In the genomic region with DNA sequence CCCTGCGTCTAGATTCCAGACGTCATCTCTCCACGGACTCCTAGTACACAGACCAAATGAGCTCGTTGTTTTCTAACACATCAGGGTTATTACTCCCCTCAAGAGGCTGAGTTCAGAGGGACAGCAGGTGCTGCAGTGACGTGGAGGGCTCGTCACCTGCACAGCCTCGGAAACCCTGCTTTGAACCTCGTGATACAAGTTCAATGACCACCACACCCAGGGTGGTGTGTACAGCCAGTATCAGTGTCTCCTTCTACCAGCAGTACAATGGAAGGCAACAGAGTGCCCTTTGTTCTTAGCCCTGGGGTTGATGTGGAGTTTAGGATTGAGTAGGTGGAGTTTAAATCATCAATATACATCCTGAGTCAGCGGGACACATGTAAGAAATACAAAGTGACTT, we compare ENCODE assay signal across 21 mouse cellular contexts.
"Had no signal": no experiment of that assay in that cellular context is flagged by ENCODE, and none has a peak within 500 bp of the region (broad histone marks: within the 10 kb centered on the region; RNA-seq: fewer than 3 reads in every experiment).

No protein-coding gene starts in this region.

- H3K4me2 ChIP-seq: limb, embryonic 13.5 days; liver, embryonic 13.5 days; midbrain, embryonic 12.5 days; midbrain, embryonic 15.5 days; neural tube, embryonic 12.5 days; neural tube, embryonic 15.5 days had no signal

- H3K36me3 ChIP-seq: limb, embryonic 10.5 days; limb, embryonic 13.5 days; liver, embryonic 13.5 days; midbrain, embryonic 12.5 days; midbrain, embryonic 15.5 days; neural tube, embryonic 12.5 days; neural tube, embryonic 15.5 days had no signal

- H3K4me3 ChIP-seq: limb, embryonic 10.5 days; limb, embryonic 13.5 days; liver, embryonic 13.5 days; midbrain, embryonic 12.5 days; midbrain, embryonic 15.5 days; neural tube, embryonic 12.5 days; neural tube, embryonic 15.5 days had no signal

- H3K27me3 ChIP-seq: limb, embryonic 13.5 days; liver, embryonic 13.5 days; midbrain, embryonic 12.5 days; midbrain, embryonic 15.5 days; neural tube, embryonic 12.5 days; neural tube, embryonic 15.5 days had no signal

- ATAC-seq: midbrain, embryonic 15.5 days had no signal

- H3K4me1 ChIP-seq: limb, embryonic 10.5 days; limb, embryonic 13.5 days; liver, embryonic 13.5 days; midbrain, embryonic 12.5 days; midbrain, embryonic 15.5 days; neural tube, embryonic 12.5 days; neural tube, embryonic 15.5 days had no signal

- H3K9me3 ChIP-seq: limb, embryonic 10.5 days; limb, embryonic 13.5 days; liver, embryonic 13.5 days; midbrain, embryonic 12.5 days; midbrain, embryonic 15.5 days; neural tube, embryonic 12.5 days; neural tube, embryonic 15.5 days had no signal

- H3K9ac ChIP-seq: limb, embryonic 13.5 days; liver, embryonic 13.5 days; midbrain, embryonic 12.5 days; midbrain, embryonic 15.5 days; neural tube, embryonic 12.5 days; neural tube, embryonic 15.5 days had no signal

- H3K27ac ChIP-seq: limb, embryonic 10.5 days; limb, embryonic 13.5 days; liver, embryonic 13.5 days; midbrain, embryonic 12.5 days; midbrain, embryonic 15.5 days; neural tube, embryonic 12.5 days; neural tube, embryonic 15.5 days had no signal

- DNase-seq: kidney, adult 18-20 months; kidney, adult 9 months; kidney, postnatal 14 days; kidney, postnatal 4 days; liver, embryonic 13.5 days; lung, adult 2 months; lung, postnatal 14 days; lung, postnatal 4 days; right cerebral cortex, adult 18-20 months; right cerebral cortex, postnatal 14 days; right cerebral cortex, postnatal 4 days; spleen, adult 18-20 months; thymus, adult 18-20 months; thymus, postnatal 14 days; thymus, postnatal 4 days had no signal
